Comparison of ENCODE assay signal across 17 mouse cellular contexts in the genomic region with DNA sequence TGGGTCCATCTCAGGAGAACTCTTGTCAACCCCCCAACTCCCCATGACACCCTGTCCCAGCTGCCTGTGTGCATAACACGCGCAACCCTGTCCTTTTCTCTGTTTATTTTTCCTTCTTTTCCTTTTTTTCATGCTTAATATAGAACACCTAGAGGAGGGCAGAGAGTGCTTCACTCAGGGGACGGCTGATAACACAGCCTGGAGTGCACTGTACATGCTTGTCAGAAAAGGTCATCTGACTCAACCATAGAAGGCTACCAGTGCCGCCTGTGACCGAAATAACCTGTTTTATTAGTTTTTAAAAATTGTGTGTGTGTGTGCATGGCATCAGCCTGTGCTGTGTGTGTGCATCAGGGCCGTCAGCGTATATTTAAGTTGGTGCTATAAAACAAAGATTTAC. TPM values are rescaled to one million over a fixed set of nuclear protein-coding genes. Genes with fewer than 3 reads are reported as not detected.
DNase-seq lines count a peak whose midpoint lies in the region; ATAC-seq and TF ChIP-seq lines count a peak whose summit lies in the region.
"Had no signal": no experiment of that assay in that cellular context is flagged by ENCODE, and none has a peak within 500 bp of the region (broad histone marks: within the 10 kb centered on the region; RNA-seq: fewer than 3 reads in every experiment).

No protein-coding gene starts in this region.

- TF ChIP-seq CTCF in intestine, postnatal 0 days (IDR thresholded peaks at IDR 0.05; ENCODE audit: low read depth), result no peak

- 0 out of 2 replicates have a peak, but pooled peaks have one; percentile 2 for ATAC-seq in frontal cortex, adult (ENCODE audit: low TSS enrichment)
- ATAC-seq in heart, embryonic 15.5 days (replicated peaks; ENCODE audit: insufficient number of reproducible peaks, insufficient read depth, low FRiP score, low read depth), result 0 out of 2 replicates have a peak, but pooled peaks have one; percentile 47
- ATAC-seq in intestine, postnatal 0 days, result no peak
- ATAC-seq: forebrain, embryonic 15.5 days; hindbrain, embryonic 16.5 days; liver, embryonic 12.5 days had no signal

- peaks cover 30% of the 10 kb centered on the region for H3K36me3 ChIP-seq in heart, embryonic 15.5 days
- H3K36me3 ChIP-seq in intestine, postnatal 0 days (ENCODE audit: control insufficient read depth, insufficient read depth), result peaks cover 11% of the 10 kb centered on the region

- H3K4me2 ChIP-seq in heart, embryonic 15.5 days, result no peak overlapping the region
- H3K4me2 ChIP-seq in intestine, postnatal 0 days (replicated peaks; ENCODE audit: low read depth), result no peak overlapping the region
- H3K4me2 ChIP-seq: forebrain, embryonic 15.5 days; liver, embryonic 12.5 days; midbrain, embryonic 12.5 days had no signal

- no peak for DNase-seq in frontal cortex, postnatal 36 days (ENCODE audit: low spot score in 2 of 2)
- DNase-seq in heart, adult 18-20 months, result no peak
- DNase-seq in lung, adult 18-20 months, result peak; percentile 44 to 53
- peak; percentile 65 for DNase-seq in lung, postnatal 36 days
- no peak for DNase-seq in natural killer cell, adult 2 months (ENCODE audit: low spot score in 2 of 2)
- DNase-seq: cerebellum, adult 18-20 months; kidney, adult 18-20 months; kidney, postnatal 14 days had no signal

- no peaks in the 10 kb centered on the region for H3K27me3 ChIP-seq in heart, embryonic 15.5 days
- no peaks in the 10 kb centered on the region for H3K27me3 ChIP-seq in intestine, postnatal 0 days (replicated peaks; ENCODE audit: control insufficient read depth, insufficient read depth, low read length)
- H3K27me3 ChIP-seq: forebrain, embryonic 15.5 days; liver, embryonic 12.5 days; midbrain, embryonic 12.5 days had no signal

- peaks cover 8% of the 10 kb centered on the region for H3K4me1 ChIP-seq in heart, embryonic 15.5 days (replicated peaks)
- H3K4me1 ChIP-seq in intestine, postnatal 0 days (replicated peaks; ENCODE audit: control insufficient read depth, insufficient read depth, low read length), result no peaks in the 10 kb centered on the region
- H3K4me1 ChIP-seq: forebrain, embryonic 15.5 days; liver, embryonic 12.5 days; midbrain, embryonic 12.5 days had no signal

- H3K4me3 ChIP-seq in heart, embryonic 15.5 days, result no peak overlapping the region
- no peak overlapping the region for H3K4me3 ChIP-seq in intestine, postnatal 0 days (ENCODE audit: low read depth, low read length)
- H3K4me3 ChIP-seq: erythroblast, embryonic 14.5 days; forebrain, embryonic 15.5 days; liver, embryonic 12.5 days; midbrain, embryonic 12.5 days had no signal

- WGBS in heart, embryonic 15.5 days, result 53% methylated on average over 7 of the region's 7 CpGs
- 89% methylated on average over 7 of the region's 7 CpGs for WGBS in intestine, postnatal 0 days

- H3K9me3 ChIP-seq in heart, embryonic 15.5 days (replicated peaks), result no peaks in the 10 kb centered on the region
- H3K9me3 ChIP-seq in intestine, postnatal 0 days (ENCODE audit: control insufficient read depth), result no peaks in the 10 kb centered on the region
- H3K9me3 ChIP-seq: forebrain, embryonic 15.5 days; liver, embryonic 12.5 days; midbrain, embryonic 12.5 days had no signal

- H3K27ac ChIP-seq in heart, embryonic 15.5 days, result no peak overlapping the region
- no peak overlapping the region for H3K27ac ChIP-seq in intestine, postnatal 0 days (ENCODE audit: low read depth, low read length)
- H3K27ac ChIP-seq: forebrain, embryonic 15.5 days; liver, embryonic 12.5 days; macrophage; midbrain, embryonic 12.5 days had no signal

- no peak overlapping the region for H3K9ac ChIP-seq in heart, embryonic 15.5 days
- H3K9ac ChIP-seq in intestine, postnatal 0 days (ENCODE audit: low read depth, low read length), result no peak overlapping the region
- H3K9ac ChIP-seq: forebrain, embryonic 15.5 days; liver, embryonic 12.5 days; midbrain, embryonic 12.5 days had no signal

RNA-seq across cellular contexts. Expression of a gene that starts 37.8 kb away (rescaled TPM):
- polyA plus RNA-seq in heart, embryonic 15.5 days (2015; fragmentation: Nextera tagmentation; extraction: Ambion mirVana), result 291 and 396 TPM in 2 replicates
- 1,000 to 10,000 TPM; 1,232 to 1,451 TPM for total RNA-seq in heart, adult 18-20 months (2021)
- 44.9 and 49.6 TPM in 2 replicates for polyA plus RNA-seq in intestine, postnatal 0 days (2015; fragmentation: Nextera tagmentation; extraction: Ambion mirVana)

Comparison
In these comparisons a context has a peak if more than half of its experiments do, and no peak if none do; other contexts are left out.
1. DNase-seq: peak in lung, adult 18-20 months (2 of 2) and lung, postnatal 36 days (single experiment); none in frontal cortex, postnatal 36 days (0 of 2), heart, adult 18-20 months (0 of 2) and natural killer cell, adult 2 months (0 of 2).